Mouse (Mus musculus) left cerebral cortex, adult 11 months (tissue): ENCODE results near the gene Hist1h2bb.

ENCODE experiments used
- DNase-seq: peaks from one replicate; pipeline ENCODE4 v3.0.0; 2022; ENCODE audit warnings: low spot score

Gene Hist1h2bb

DNA sequence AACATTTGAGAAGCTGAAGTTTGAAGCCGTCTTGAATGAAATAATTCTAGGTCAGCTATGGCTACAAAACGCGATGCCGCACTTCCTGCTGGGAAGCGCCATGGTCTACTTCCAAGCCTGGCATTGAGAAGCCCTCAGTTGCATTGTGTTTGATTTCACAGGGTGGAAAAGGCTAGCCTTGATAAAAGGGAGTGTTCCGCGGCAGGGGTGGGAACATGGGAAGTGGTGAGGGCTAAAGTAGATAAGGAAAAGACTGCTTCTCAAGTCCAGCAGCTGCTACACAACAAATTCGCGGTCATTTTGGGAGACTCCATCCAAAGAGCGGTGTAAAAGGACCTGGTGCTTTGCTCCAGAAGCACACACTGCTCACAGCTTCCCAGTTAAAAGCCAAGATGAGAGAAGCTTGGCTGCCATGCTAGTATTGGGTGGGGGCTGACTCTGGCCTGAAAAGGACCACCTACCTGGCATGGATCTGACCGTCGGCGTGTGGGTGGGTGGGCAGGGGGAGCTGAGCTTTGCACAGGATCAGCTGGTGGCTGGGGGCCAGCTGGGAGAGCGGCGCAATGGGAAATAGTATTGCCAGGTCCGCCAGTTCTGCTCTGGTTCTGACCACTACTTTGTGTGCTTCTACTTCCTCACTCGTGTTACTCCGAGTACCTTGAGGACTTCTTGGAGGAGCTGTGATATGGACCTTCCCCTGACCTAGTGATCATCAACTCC is 17.9 kb upstream of the Hist1h2bb start:
- no peak for DNase-seq

DNA sequence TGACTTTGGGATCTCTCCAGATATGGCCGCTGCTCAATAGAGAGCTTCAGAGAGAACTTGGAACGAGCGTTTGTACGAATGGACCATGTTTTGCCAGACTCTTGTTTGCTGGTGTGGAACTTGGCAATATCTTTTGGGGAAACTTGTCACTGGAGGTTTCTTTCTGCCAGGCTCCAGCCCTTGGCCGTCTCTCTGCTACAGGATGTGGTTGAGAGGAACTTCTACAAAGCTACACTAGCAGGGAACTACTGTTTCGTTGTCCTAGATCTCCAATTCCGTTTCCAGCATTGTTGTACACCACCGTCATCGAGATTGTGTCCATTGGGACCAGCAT is 17.4 kb upstream of the Hist1h2bb start:
- no peak for DNase-seq

GRCm38 (mm10) chr13:23729706-23730105 is 16.8 kb upstream of the Hist1h2bb start:
- no peak for DNase-seq

DNA sequence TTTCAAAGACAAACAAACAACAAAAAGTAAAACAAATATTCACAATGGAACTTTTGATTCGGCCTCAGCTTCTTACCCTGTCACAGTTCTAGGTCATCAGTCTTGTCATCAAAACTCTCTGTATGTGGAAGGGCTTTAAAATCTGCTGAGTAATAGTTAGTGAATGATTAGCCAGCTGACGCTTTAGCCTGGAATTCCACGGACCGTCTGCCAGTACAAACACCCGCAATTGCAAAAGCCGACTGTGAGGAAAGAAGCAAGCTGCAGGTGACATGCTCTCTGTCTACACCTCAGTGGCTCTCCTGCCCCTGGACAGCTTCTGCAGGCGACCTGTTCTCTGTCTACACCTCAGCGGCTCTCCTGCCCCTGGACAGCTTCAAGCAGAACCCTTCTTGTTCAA is 16.1 kb upstream of the Hist1h2bb start:
- no peak for DNase-seq

DNA sequence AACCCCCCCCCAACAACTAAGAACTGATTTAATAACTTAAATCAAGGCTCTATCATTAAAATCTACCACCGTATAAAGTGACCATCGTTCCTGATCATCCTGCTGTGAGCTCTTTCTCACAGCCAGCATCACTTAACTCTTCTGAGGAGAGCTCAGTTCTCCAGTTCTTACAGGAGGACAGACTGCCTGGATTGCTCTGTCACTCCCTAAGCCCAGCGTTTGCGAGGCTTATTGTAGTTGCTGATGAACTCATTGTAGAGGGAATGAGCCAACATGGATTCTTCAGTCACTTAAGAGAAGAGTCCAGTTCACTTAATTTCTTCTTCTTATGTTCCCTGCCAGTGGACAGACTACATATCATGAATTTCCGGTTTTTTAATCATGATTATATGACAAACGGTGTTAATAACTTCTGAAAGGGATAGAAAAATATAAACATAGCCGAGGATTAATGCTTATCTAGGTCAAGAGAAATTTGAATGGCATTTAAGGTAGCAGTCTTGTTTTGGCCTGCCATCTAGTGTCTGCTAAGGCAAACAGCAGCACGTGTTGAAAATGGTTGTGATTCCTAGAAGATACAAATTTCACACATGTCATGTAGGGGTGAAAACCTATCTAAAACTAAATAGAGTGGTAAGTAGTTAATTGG is 14.3 kb upstream of the Hist1h2bb start:
- DNase-seq, result no peak

GRCm38 (mm10) chr13:23737091-23737490 is 9.4 kb upstream of the Hist1h2bb start:
- no peak for DNase-seq

GRCm38 (mm10) chr13:23738041-23738440 is 8.5 kb upstream of the Hist1h2bb start:
- no peak for DNase-seq

DNA sequence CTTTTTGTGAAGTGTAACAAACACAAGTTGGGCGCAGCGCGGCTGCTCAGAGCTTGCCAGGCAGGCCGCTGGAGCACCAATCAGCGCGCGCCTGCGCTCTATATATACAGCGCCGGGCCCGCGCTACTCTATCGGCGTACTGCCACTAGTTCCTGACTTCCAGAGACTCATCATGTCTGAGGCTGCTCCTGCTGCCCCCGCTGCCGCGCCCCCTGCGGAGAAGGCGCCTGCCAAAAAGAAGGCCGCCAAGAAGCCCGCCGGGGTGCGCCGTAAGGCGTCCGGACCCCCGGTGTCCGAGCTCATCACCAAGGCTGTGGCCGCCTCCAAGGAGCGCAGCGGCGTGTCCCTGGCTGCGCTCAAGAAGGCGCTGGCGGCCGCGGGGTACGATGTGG is 7.9 kb upstream of the Hist1h2bb start, which contains the start of gene Hist1h1c:
Gene Hist1h1c, plus strand, starts transcription at position 132 of the 392 bp plus-strand sequence.
- DNase-seq, result peak; percentile 84

GRCm38 (mm10) chr13:23739069-23739921 is 7.2 kb upstream of the Hist1h2bb start:
- peak; percentile 94 for DNase-seq

DNA sequence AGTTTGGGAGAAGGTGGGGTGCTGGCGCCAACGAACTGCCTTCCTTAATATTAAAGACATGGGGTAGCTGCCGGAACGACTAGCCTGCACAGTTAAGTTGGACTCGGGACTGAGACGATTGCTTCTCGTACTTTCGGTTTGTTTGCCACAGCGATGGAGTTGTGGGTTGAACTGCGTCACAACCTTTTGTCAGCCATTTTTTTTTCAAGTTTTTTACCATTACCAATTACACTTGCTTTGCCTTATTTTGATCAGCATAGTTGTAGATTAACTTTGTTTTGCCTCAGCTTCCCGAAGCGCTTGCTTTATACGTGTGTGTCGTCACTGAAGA is 6.6 kb upstream of the Hist1h2bb start:
- no peak for DNase-seq

DNA sequence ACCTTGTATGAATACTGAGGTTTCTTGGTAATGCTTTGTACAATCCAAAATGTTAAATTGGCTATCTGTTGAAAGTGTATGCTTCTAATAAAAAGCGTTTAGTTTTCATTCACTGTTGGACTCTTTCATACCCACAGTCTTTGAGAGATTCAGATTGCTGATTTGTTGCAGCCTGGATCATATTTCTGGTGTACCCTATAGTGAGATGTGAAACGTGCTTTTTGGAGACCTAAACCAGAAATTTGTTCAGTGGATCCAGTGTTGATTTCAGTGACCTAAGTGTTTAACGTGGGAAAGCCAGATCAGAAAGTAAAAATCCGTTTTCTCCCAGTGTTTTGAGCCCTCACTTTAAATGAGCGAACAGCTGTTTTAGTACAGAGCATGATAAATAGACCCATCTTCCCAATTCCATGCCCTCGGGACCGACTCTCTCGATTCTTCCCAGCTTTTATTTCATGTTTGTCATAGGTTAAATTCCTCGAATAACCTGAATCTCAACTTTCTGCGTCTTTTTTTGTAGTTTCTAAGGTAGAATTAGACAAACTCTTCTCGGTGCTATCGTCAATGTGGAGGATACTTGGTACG is 6.2 kb upstream of the Hist1h2bb start:
- DNase-seq, result no peak

DNA sequence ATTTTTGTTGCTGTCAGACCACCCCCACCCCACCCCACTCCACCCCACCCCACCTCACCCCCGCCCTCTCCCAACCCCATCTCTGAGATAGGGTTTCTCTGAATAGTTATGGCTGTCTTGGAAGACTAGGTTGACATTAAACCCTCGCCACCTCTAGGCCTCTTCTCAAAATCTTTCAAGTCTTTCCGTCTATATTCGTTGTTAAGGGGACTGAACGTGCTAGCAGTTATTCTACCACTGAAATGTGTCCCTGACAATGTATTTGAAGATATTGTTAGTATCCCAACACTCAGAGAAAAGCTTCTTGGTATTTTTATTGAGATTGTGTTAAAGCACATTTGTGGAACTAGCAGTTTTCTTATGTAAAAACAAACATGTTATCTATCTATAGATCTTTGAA is 5.6 kb upstream of the Hist1h2bb start:
- DNase-seq, result no peak

DNA sequence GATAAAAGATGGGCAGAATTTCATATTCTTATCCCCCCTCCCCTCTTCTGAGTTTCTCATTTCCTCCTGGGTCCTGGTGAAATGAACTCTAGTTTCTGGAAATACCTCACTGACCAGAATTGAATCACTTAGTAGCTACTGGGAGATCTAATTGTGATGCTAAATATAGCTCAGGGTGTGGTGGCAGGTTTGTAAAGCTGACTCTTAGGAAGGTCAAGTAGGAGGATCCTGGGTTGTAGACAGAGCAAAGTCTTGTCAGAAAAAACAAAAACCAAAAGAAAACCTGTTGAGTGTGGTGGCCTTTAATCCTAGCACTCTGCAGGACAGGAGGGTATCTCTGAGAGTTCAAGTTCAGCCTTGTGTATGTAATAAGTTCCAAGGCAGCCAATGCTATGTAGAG is 4.5 kb upstream of the Hist1h2bb start:
- DNase-seq, result no peak

DNA sequence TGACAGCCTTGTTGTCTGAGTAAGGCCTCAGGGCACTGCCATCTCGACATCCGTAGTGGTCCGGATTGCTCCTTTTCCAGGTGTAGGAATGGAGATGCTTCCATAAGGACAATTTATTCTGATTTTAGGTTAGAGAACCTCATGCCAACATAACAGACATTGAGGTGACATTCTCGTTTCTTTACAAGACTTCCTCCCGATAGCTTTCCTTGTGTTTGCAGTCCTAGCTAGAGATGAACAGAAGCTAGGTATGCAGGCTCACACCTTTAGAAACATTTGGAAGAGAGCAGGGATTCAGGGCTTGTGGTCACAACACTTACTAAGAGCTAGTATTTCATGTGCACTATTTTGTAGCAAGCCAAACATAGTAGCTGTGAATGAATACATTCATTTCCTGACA is 3.3 kb upstream of the Hist1h2bb start:
- DNase-seq, result no peak

- DNase-seq, result no peak
Measured at GRCm38 (mm10) chr13:23743963-23744362, 2.6 kb upstream of the Hist1h2bb start.

- DNase-seq, result no peak
Measured at GRCm38 (mm10) chr13:23744421-23745380, 1.8 kb upstream of the Hist1h2bb start.

DNA sequence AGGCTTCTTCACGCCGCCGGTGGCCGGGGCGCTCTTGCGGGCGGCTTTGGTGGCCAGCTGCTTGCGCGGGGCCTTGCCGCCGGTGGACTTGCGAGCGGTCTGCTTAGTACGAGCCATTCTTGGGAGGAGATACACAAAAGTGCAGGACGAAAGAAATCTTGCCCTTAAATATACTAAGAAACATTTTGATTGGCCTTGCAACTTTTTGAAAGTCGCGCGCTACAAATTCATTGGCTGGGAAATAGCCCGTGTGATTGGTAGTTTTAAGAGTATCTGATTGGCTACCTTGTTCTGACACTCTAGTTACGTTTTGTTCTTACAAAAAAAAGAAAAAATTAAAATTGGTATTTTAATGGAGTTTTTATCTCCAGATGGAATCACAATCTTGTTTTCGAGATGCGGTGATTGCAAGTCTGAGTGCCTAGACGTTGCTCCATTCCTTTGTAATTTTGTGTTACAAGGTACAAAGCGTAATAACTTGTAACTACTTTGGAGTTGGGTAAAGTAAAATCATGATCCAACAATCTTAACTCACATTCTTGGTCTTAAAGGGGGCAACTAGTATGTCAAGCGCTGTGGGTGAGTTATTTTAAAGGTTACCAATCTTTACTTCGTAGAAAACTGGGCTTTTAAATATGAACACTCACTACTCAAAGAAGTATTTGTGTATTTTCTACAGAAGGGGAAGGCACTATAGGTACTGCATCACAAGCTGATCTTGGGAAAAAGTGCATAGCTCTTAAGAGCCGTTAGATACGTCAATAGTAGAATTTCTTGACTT is 963 bp upstream of the Hist1h2bb start, which contains the start of gene Hist1h3c:
Gene Hist1h3c, minus strand, starts transcription at position 222 of the 781 bp plus-strand sequence.
- no peak for DNase-seq

- DNase-seq, result no peak
Measured at GRCm38 (mm10) chr13:23747081-23747891, 752 bp downstream of the Hist1h2bb start.

DNA sequence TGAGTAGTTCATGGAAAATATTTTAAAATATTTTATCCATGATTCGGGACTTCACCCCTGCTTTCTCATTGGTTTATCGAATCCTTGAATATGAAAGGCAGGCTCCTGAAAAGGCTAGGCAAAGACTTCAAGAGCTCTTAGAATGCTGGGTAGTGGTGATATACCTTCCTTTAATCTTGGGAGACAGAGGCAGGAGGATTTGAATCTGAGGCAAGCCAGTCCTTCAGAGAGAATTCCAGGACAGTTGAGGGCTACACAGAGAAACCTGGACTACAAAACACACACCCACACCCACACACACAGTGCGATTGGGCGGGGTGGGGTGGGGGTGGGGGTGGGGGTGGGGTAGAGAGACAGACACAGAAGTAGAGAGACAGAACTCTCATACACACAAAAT is 1.4 kb downstream of the Hist1h2bb start:
- no peak for DNase-seq
